Mouse (Mus musculus) stomach, postnatal 0 days (tissue): Measurements from ENCODE around the gene Comt. TPM values are rescaled to one million over a fixed set of nuclear protein-coding genes. Genes with fewer than 3 reads are reported as not detected.

Source experiments
- ATAC-seq: fragments of 200-750 bp; cut with Nextera tagmentation; 2 replicates; pipeline ENCODE4 v1.8.0; 2017; ENCODE audit not compliant: low FRiP score, low TSS enrichment
- DNase-seq: peaks from one replicate; pipeline ENCODE4 v3.0.0-alpha.2; 2016; ENCODE audit warnings: low spot score
- H3K27ac ChIP-seq: fragments of 300-500 bp; sonication (generic); replicated peaks from 2 replicates; pipeline ENCODE4 v1.5.1; 2014; ENCODE audit warnings: mild to moderate bottlenecking, control low read depth
- H3K27me3 ChIP-seq: fragments of 300-500 bp; sonication (generic); 2 replicates; pipeline ENCODE4 v1.6.1; 2014; ENCODE audit warnings: low read length; ENCODE audit not compliant: control insufficient read depth, insufficient read depth
- H3K36me3 ChIP-seq: fragments of 300-500 bp; sonication (generic); 2 replicates; pipeline ENCODE4 v1.6.1; 2014; ENCODE audit warnings: low read length, mixed read lengths; ENCODE audit not compliant: control insufficient read depth, insufficient read depth
- H3K4me1 ChIP-seq: fragments of 300-500 bp; sonication (generic); replicated peaks from 2 replicates; pipeline ENCODE4 v1.6.1; 2014; ENCODE audit warnings: antibody characterized with exemption; ENCODE audit not compliant: control insufficient read depth, insufficient read depth
- H3K4me2 ChIP-seq: fragments of 300-500 bp; sonication (generic); replicated peaks from 2 replicates; pipeline ENCODE4 v1.6.1; 2014; ENCODE audit warnings: low read depth, mild to moderate bottlenecking, control low read depth, moderate library complexity
- H3K4me3 ChIP-seq: fragments of 300-500 bp; sonication (generic); 2 replicates; pipeline ENCODE4 v1.5.1; 2014; ENCODE audit warnings: low read depth, low read length, control low read depth
- H3K9ac ChIP-seq: fragments of 300-500 bp; sonication (generic); 2 replicates; pipeline ENCODE4 v1.6.1; 2014; ENCODE audit warnings: mild to moderate bottlenecking, low read length, control low read depth, mixed read lengths
- H3K9me3 ChIP-seq: fragments of 300-500 bp; sonication (generic); 2 replicates; pipeline ENCODE4 v1.6.1; 2016; ENCODE audit warnings: low read length; ENCODE audit not compliant: control insufficient read depth
- CTCF ChIP-seq: IDR thresholded peaks from 2 replicates; pipeline ENCODE4 v1.5.1; 2016; ENCODE audit warnings: antibody characterized with exemption, low read depth, mild to moderate bottlenecking, moderate library complexity
- EP300 ChIP-seq: optimal IDR thresholded peaks from 2 replicates; pipeline ENCODE3; 2016; ENCODE audit warnings: antibody characterized with exemption
- WGBS: fragments of 180-500 bp; shearing (Covaris S2); extraction: QIAGEN DNeasy Blood & Tissue Kit; methylation state at CpG from one replicate; pipeline ENCODE4 v1.1.7; 2014; 5-methylcytosine and 5-hydroxymethylcytosine counted together
- polyA plus RNA-seq: library from polyadenylated mRNA; unstranded; fragments of >200 nt; fragmentation: Nextera tagmentation; extraction: Ambion mirVana; gene quantifications from 2 replicates; pipeline ENCODE4 v1.2.1, GENCODE M21; 2015

Comt gene
- polyA plus RNA-seq, 1 experiment from 2014 or later = 95.1 TPM

DNA sequence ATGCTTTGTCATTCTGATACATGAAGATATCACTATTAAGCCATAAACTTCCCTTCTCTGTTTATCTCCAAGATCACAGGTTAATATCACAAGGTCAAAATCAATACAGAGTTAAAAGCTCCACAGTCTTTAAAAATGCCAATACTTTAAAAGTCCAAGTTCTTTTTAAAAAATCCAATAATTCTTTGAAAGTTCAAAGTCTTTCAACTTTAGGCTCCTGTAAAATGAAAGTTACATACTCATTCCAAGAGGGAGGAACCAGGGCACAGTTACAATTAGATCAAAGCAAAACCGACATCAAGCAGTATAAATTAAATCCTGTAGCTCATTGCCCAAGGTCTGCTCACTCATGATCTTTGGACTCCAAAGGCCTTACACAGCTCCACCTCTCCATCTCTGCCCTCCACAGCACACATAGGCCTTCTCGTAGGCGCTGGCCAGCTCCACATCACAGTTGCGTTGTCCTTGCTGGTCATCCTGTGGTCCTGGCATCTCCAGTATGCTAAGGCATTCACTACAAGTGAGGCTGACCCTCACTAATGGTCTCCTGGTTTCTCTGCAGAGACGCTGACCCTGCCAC lies 6.8 kb upstream of the Comt start:
- no peaks in the 10 kb centered on the region for H3K4me1 ChIP-seq
- ATAC-seq (no peak), DNase-seq (no peak)
- no peaks in the 10 kb centered on the region for H3K27me3 ChIP-seq
- no peaks in the 10 kb centered on the region for H3K9me3 ChIP-seq
- no peak overlapping the region for H3K4me3 ChIP-seq
- no peak overlapping the region for H3K9ac ChIP-seq
- 86% methylated on average over 5 of the region's 5 CpGs for WGBS
- TF ChIP-seq CTCF (no peak), EP300 (no peak)
- H3K4me2 ChIP-seq = no peak overlapping the region
- H3K36me3 ChIP-seq = peaks cover 2% of the 10 kb centered on the region; the same call in 1 of the 2 replicates
- H3K27ac ChIP-seq = no peak overlapping the region

GRCm38 (mm10) chr16:18430641-18431212 lies 4.1 kb upstream of the Comt start:
- Histone ChIP-seq H3K36me3 (no peaks in the 10 kb centered on the region), H3K4me2 (no peak overlapping the region), H3K27me3 (no peaks in the 10 kb centered on the region), H3K9me3 (no peaks in the 10 kb centered on the region), H3K4me1 (no peaks in the 10 kb centered on the region), H3K27ac (no peak overlapping the region), H3K4me3 (no peak overlapping the region), H3K9ac (no peak overlapping the region)
- WGBS = 72% methylated on average over 8 of the region's 8 CpGs
- ATAC-seq (no peak), DNase-seq (no peak)
- 0 out of 2 replicates have a peak, but pooled peaks have one; percentile 2 for TF ChIP-seq CTCF
- no peak for TF ChIP-seq EP300

DNA sequence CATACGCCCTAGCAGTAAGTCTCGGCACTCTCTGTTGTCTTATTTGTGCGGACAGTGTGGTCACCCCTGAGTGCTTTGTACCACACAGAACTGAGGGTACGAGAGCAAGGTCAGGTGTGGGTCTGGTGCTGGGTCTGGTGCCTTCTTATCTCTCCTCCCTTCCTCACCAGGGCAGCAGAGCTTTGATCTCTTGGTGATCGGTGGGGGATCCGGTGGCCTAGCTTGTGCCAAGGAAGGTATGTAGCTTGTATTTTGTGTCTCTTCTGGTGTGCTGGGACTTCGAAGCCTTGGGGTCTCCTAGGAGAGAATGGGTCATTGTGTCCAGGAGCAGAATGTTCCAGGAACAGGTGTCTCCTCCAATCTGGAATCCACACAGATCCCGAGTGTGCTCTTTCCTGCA lies 3.0 kb upstream of the Comt start:
- Histone ChIP-seq H3K4me1 (no peaks in the 10 kb centered on the region), H3K4me2 (no peak overlapping the region), H3K27me3 (no peaks in the 10 kb centered on the region), H3K36me3 (no peaks in the 10 kb centered on the region), H3K9me3 (no peaks in the 10 kb centered on the region), H3K4me3 (no peak overlapping the region), H3K27ac (peak overlapping the region; percentile 77), H3K9ac (no peak overlapping the region)
- DNase-seq = no peak
- no peak; the same call in 1 of the 2 replicates for ATAC-seq
- no peak for TF ChIP-seq EP300
- TF ChIP-seq CTCF = no peak
- WGBS = 88% methylated on average over 8 of the region's 8 CpGs

DNA sequence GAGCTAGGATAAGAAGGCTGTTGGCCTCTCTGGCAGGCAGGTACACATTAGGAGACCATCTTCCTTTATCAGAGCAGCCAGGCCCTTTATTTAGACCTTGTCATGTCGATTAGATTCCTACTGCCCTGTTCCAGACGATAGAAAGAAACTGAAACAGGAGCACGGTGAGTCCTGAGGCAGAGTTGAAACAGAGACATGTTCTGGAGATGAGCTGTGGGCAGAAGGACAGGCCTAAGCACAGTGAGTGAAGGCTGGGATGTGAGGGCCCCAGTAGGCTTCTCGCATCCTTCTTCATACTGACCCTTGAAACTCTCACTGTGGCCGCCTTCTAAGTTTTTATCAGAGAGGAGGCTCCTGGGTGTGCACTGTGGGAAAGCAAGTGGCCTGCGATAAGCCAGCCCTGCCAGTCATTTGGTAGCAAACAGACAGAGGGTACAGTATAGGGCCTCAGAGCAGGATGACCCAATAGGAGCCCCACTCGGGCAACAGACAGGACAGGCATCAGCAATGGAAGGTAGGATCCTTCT lies 1.9 kb upstream of the Comt start:
- H3K9ac ChIP-seq = peak overlapping the region; percentile 18; the same call in 1 of the 2 replicates
- WGBS = 71% methylated on average over 7 of the region's 7 CpGs

GRCm38 (mm10) chr16:18428011-18428515 lies 1.4 kb upstream of the Comt start:
- Histone ChIP-seq H3K27ac (peak overlapping the region; percentile 58), H3K36me3 (no peaks in the 10 kb centered on the region), H3K4me3 (no peak overlapping the region), H3K9ac (no peak overlapping the region), H3K4me1 (no peaks in the 10 kb centered on the region), H3K4me2 (no peak overlapping the region), H3K9me3 (no peaks in the 10 kb centered on the region), H3K27me3 (no peaks in the 10 kb centered on the region)
- TF ChIP-seq EP300 (no peak), CTCF (no peak)
- ATAC-seq (no peak), DNase-seq (no peak)
- 81% methylated on average over 5 of the region's 5 CpGs for WGBS

More for the DNA sequence above, 1.9 kb upstream of the Comt start:
- Histone ChIP-seq H3K9me3 (no peaks in the 10 kb centered on the region), H3K4me3 (no peak overlapping the region), H3K4me1 (no peaks in the 10 kb centered on the region), H3K27ac (peak overlapping the region; percentile 58), H3K27me3 (no peaks in the 10 kb centered on the region), H3K4me2 (no peak overlapping the region), H3K36me3 (no peaks in the 10 kb centered on the region)
- ATAC-seq = peak; percentile 50; the same call in 1 of the 2 replicates
- TF ChIP-seq CTCF (no peak), EP300 (no peak)
- peak; percentile 41 for DNase-seq
